Mouse (Mus musculus): ENCODE measurements around the gene 4930583I09Rik. TPM values are rescaled to one million over a fixed set of nuclear protein-coding genes. Genes with fewer than 3 reads are reported as not detected.

Gene 4930583I09Rik
- not detected in 2 replicates for polyA plus RNA-seq (2016; fragmentation: Nextera tagmentation; extraction: Ambion mirVana)

- no peak for ATAC-seq (ENCODE audit: insufficient number of reproducible peaks, low FRiP score)
- Histone ChIP-seq H3K27ac (ENCODE audit: poor library complexity, severe bottlenecking) (no peak within 1 kb of the TSS), H3K9ac (no peak within 1 kb of the TSS), H3K9me3 (replicated peaks) (no peaks in the 10 kb centered on the region), H3K4me1 (replicated peaks) (no peaks in the 10 kb centered on the region), H3K4me3 (no peak within 1 kb of the TSS), H3K27me3 (replicated peaks) (no peaks in the 10 kb centered on the region), H3K36me3 (no peaks in the 10 kb centered on the region), H3K4me2 (no peak within 1 kb of the TSS)
- 58% methylated on average over 6 of the region's 6 CpGs for WGBS
These were observed at the start of gene 4930583I09Rik for GRCm38 (mm10) chr17:64835928-64836327. TSS of gene 4930583I09Rik (minus strand) at chr17:64836071.

GRCm38 (mm10) chr17:64876111-64876510 lies 40.2 kb upstream of the 4930583I09Rik start:
- no peaks in the 10 kb centered on the region for H3K4me1 ChIP-seq (replicated peaks)
- no peaks in the 10 kb centered on the region for H3K36me3 ChIP-seq
- no peak overlapping the region for H3K4me2 ChIP-seq
- 76% methylated on average over 12 of the region's 12 CpGs for WGBS
- no peak overlapping the region for H3K27ac ChIP-seq (ENCODE audit: poor library complexity, severe bottlenecking)
- no peak overlapping the region for H3K4me3 ChIP-seq
- no peak overlapping the region for H3K9ac ChIP-seq
- H3K9me3 ChIP-seq (replicated peaks), result no peaks in the 10 kb centered on the region
- no peak for ATAC-seq (ENCODE audit: insufficient number of reproducible peaks, low FRiP score)
- peaks cover 11% of the 10 kb centered on the region for H3K27me3 ChIP-seq (replicated peaks)

- Histone ChIP-seq H3K27ac (ENCODE audit: poor library complexity, severe bottlenecking) (no peak overlapping the region), H3K4me3 (no peak overlapping the region), H3K9me3 (replicated peaks) (no peaks in the 10 kb centered on the region), H3K27me3 (replicated peaks) (peaks cover 11% of the 10 kb centered on the region), H3K4me2 (no peak overlapping the region), H3K9ac (no peak overlapping the region), H3K36me3 (no peaks in the 10 kb centered on the region), H3K4me1 (replicated peaks) (no peaks in the 10 kb centered on the region)
- ATAC-seq (ENCODE audit: insufficient number of reproducible peaks, low FRiP score), result no peak
- WGBS, result 45% methylated on average over 4 of the region's 4 CpGs
These were observed 37.8 kb upstream of the 4930583I09Rik start for GRCm38 (mm10) chr17:64873651-64874072.

- Histone ChIP-seq H3K4me1 (replicated peaks) (no peaks in the 10 kb centered on the region), H3K9me3 (replicated peaks) (no peaks in the 10 kb centered on the region), H3K9ac (no peak overlapping the region), H3K4me2 (no peak overlapping the region), H3K27me3 (replicated peaks) (no peaks in the 10 kb centered on the region), H3K27ac (ENCODE audit: poor library complexity, severe bottlenecking) (no peak overlapping the region), H3K36me3 (no peaks in the 10 kb centered on the region), H3K4me3 (no peak overlapping the region)
- no peak for ATAC-seq (ENCODE audit: insufficient number of reproducible peaks, low FRiP score)
- WGBS, result 61% methylated on average over 4 of the region's 4 CpGs
These were observed 27.9 kb upstream of the 4930583I09Rik start for GRCm38 (mm10) chr17:64863817-64864216.

GRCm38 (mm10) chr17:64860963-64861362 lies 25.1 kb upstream of the 4930583I09Rik start:
- H3K36me3 ChIP-seq, result no peaks in the 10 kb centered on the region
- H3K4me3 ChIP-seq, result no peak overlapping the region
- H3K4me1 ChIP-seq (replicated peaks), result no peaks in the 10 kb centered on the region
- no peak for ATAC-seq (ENCODE audit: insufficient number of reproducible peaks, low FRiP score)
- no peak overlapping the region for H3K9ac ChIP-seq
- no peak overlapping the region for H3K4me2 ChIP-seq
- 57% methylated on average over 3 of the region's 3 CpGs for WGBS
- H3K27ac ChIP-seq (ENCODE audit: poor library complexity, severe bottlenecking), result no peak overlapping the region
- H3K9me3 ChIP-seq (replicated peaks), result 0 out of 2 replicates have a peak, but pooled peaks cover 2% of the 10 kb centered on the region
- H3K27me3 ChIP-seq (replicated peaks), result no peaks in the 10 kb centered on the region

- no peak overlapping the region for H3K27ac ChIP-seq (ENCODE audit: poor library complexity, severe bottlenecking)
- H3K27me3 ChIP-seq (replicated peaks), result no peaks in the 10 kb centered on the region
- H3K36me3 ChIP-seq, result no peaks in the 10 kb centered on the region
- no peaks in the 10 kb centered on the region for H3K4me1 ChIP-seq (replicated peaks)
- ATAC-seq (ENCODE audit: insufficient number of reproducible peaks, low FRiP score), result no peak
- no peak overlapping the region for H3K4me3 ChIP-seq
- 66% methylated on average over 6 of the region's 6 CpGs for whole genome bisulfite sequencing
- H3K9ac ChIP-seq, result no peak overlapping the region
- no peak overlapping the region for H3K4me2 ChIP-seq
- H3K9me3 ChIP-seq (replicated peaks), result 0 out of 2 replicates have a peak, but pooled peaks cover 2% of the 10 kb centered on the region
These were observed 23.0 kb upstream of the 4930583I09Rik start for GRCm38 (mm10) chr17:64858848-64859247.

GRCm38 (mm10) chr17:64848031-64848430 lies 12.2 kb upstream of the 4930583I09Rik start:
- H3K9ac ChIP-seq, result no peak overlapping the region
- no peaks in the 10 kb centered on the region for H3K4me1 ChIP-seq (replicated peaks)
- H3K4me3 ChIP-seq, result no peak overlapping the region
- H3K9me3 ChIP-seq (replicated peaks), result 0 out of 2 replicates have a peak, but pooled peaks cover 2% of the 10 kb centered on the region
- no peak for ATAC-seq (ENCODE audit: insufficient number of reproducible peaks, low FRiP score)
- H3K27ac ChIP-seq (ENCODE audit: poor library complexity, severe bottlenecking), result no peak overlapping the region
- WGBS, result 72% methylated on average over 4 of the region's 4 CpGs
- no peaks in the 10 kb centered on the region for H3K27me3 ChIP-seq (replicated peaks)
- no peak overlapping the region for H3K4me2 ChIP-seq
- no peaks in the 10 kb centered on the region for H3K36me3 ChIP-seq

GRCm38 (mm10) chr17:64846654-64847053 lies 10.8 kb upstream of the 4930583I09Rik start:
- H3K4me2 ChIP-seq, result no peak overlapping the region
- no peak for ATAC-seq (ENCODE audit: insufficient number of reproducible peaks, low FRiP score)
- no peaks in the 10 kb centered on the region for H3K4me1 ChIP-seq (replicated peaks)
- no peak overlapping the region for H3K9ac ChIP-seq
- H3K9me3 ChIP-seq (replicated peaks), result 0 out of 2 replicates have a peak, but pooled peaks cover 2% of the 10 kb centered on the region
- WGBS, result 72% methylated on average over 1 of the region's 1 CpGs
- no peaks in the 10 kb centered on the region for H3K27me3 ChIP-seq (replicated peaks)
- H3K4me3 ChIP-seq, result no peak overlapping the region
- no peaks in the 10 kb centered on the region for H3K36me3 ChIP-seq
- H3K27ac ChIP-seq (ENCODE audit: poor library complexity, severe bottlenecking), result no peak overlapping the region

GRCm38 (mm10) chr17:64836892-64837291 lies 1.0 kb upstream of the 4930583I09Rik start:
- no peak overlapping the region for H3K27ac ChIP-seq (ENCODE audit: poor library complexity, severe bottlenecking)
- no peak overlapping the region for H3K4me2 ChIP-seq
- no peak overlapping the region for H3K4me3 ChIP-seq
- H3K4me1 ChIP-seq (replicated peaks), result no peaks in the 10 kb centered on the region
- no peaks in the 10 kb centered on the region for H3K9me3 ChIP-seq (replicated peaks)
- no peak overlapping the region for H3K9ac ChIP-seq
- ATAC-seq (ENCODE audit: insufficient number of reproducible peaks, low FRiP score), result no peak
- no peaks in the 10 kb centered on the region for H3K27me3 ChIP-seq (replicated peaks)
- H3K36me3 ChIP-seq, result no peaks in the 10 kb centered on the region
- 26% methylated on average over 7 of the region's 7 CpGs for WGBS

- Histone ChIP-seq H3K4me3 (no peak overlapping the region), H3K27ac (ENCODE audit: poor library complexity, severe bottlenecking) (no peak overlapping the region), H3K36me3 (no peaks in the 10 kb centered on the region), H3K27me3 (replicated peaks) (no peaks in the 10 kb centered on the region), H3K9ac (no peak overlapping the region), H3K9me3 (replicated peaks) (no peaks in the 10 kb centered on the region), H3K4me1 (replicated peaks) (no peaks in the 10 kb centered on the region), H3K4me2 (no peak overlapping the region)
- WGBS, result 84% methylated on average over 10 of the region's 10 CpGs
- ATAC-seq (ENCODE audit: insufficient number of reproducible peaks, low FRiP score), result no peak
These were observed 481 bp upstream of the 4930583I09Rik start for GRCm38 (mm10) chr17:64836352-64836751.

GRCm38 (mm10) chr17:64833906-64834490 lies 1.9 kb downstream of the 4930583I09Rik start:
- Histone ChIP-seq H3K36me3 (no peaks in the 10 kb centered on the region), H3K27me3 (replicated peaks) (no peaks in the 10 kb centered on the region), H3K4me2 (no peak overlapping the region), H3K27ac (ENCODE audit: poor library complexity, severe bottlenecking) (no peak overlapping the region), H3K9me3 (replicated peaks) (no peaks in the 10 kb centered on the region), H3K4me1 (replicated peaks) (no peaks in the 10 kb centered on the region), H3K9ac (no peak overlapping the region), H3K4me3 (no peak overlapping the region)
- 77% methylated on average over 7 of the region's 7 CpGs for WGBS
- no peak for ATAC-seq (ENCODE audit: insufficient number of reproducible peaks, low FRiP score)

- Histone ChIP-seq H3K9me3 (replicated peaks) (no peaks in the 10 kb centered on the region), H3K36me3 (no peaks in the 10 kb centered on the region), H3K4me3 (no peak overlapping the region), H3K9ac (no peak overlapping the region), H3K27me3 (replicated peaks) (no peaks in the 10 kb centered on the region), H3K27ac (ENCODE audit: poor library complexity, severe bottlenecking) (no peak overlapping the region), H3K4me2 (no peak overlapping the region), H3K4me1 (replicated peaks) (no peaks in the 10 kb centered on the region)
- 83% methylated on average over 2 of the region's 2 CpGs for WGBS
- no peak for ATAC-seq (ENCODE audit: insufficient number of reproducible peaks, low FRiP score)
These were observed 2.8 kb downstream of the 4930583I09Rik start for GRCm38 (mm10) chr17:64833071-64833470.

Measured in heart, embryonic 12.5 days (tissue).